In genomic region chr2:116022876-116023275, GRCm38 (mm10) we compare ENCODE assay signal across 22 mouse cellular contexts. TPM values are rescaled to one million over a fixed set of nuclear protein-coding genes. Genes with fewer than 3 reads are reported as not detected.
DNase-seq lines count a peak whose midpoint lies in the region; ATAC-seq lines count a peak whose summit lies in the region.
"Had no signal": no experiment of that assay in that cellular context is flagged by ENCODE, and none has a peak within 500 bp of the region (broad histone marks: within the 10 kb centered on the region; RNA-seq: fewer than 3 reads in every experiment).

No protein-coding gene starts in this region.

- no peak for ATAC-seq in heart, embryonic 15.5 days (replicated peaks; ENCODE audit: insufficient number of reproducible peaks, insufficient read depth, low FRiP score, low read depth)
- no peak for ATAC-seq in heart, embryonic 11.5 days (replicated peaks; ENCODE audit: insufficient number of reproducible peaks, low FRiP score, low TSS enrichment)
- ATAC-seq: CD4-positive, CD25-positive, alpha-beta regulatory T cell, adult 4 months; forebrain, embryonic 13.5 days; forebrain, embryonic 16.5 days; intestine, embryonic 15.5 days had no signal

- H3K4me3 ChIP-seq in heart, embryonic 15.5 days: no peak overlapping the region
- H3K4me3 ChIP-seq in heart, embryonic 11.5 days (ENCODE audit: low read depth, low read length): no peak overlapping the region
- H3K4me3 ChIP-seq: forebrain, embryonic 10.5 days; forebrain, embryonic 13.5 days; hindbrain, embryonic 12.5 days; hindbrain, embryonic 15.5 days; intestine, embryonic 15.5 days had no signal

- no peaks in the 10 kb centered on the region for H3K9me3 ChIP-seq in heart, embryonic 15.5 days (replicated peaks)
- H3K9me3 ChIP-seq in heart, embryonic 11.5 days (replicated peaks; ENCODE audit: control insufficient read depth, low read length): no peaks in the 10 kb centered on the region
- H3K9me3 ChIP-seq: forebrain, embryonic 10.5 days; forebrain, embryonic 13.5 days; hindbrain, embryonic 12.5 days; hindbrain, embryonic 15.5 days; intestine, embryonic 15.5 days had no signal

- H3K4me1 ChIP-seq in heart, embryonic 15.5 days (replicated peaks): peaks cover 33% of the 10 kb centered on the region
- H3K4me1 ChIP-seq in heart, embryonic 11.5 days (ENCODE audit: control insufficient read depth, insufficient read depth, low read length): peaks cover 20% of the 10 kb centered on the region

- DNase-seq in heart, adult 8-10 months (ENCODE audit: low spot score): no peak
- peak; percentile 15 to 35 for DNase-seq in heart, postnatal 10 days
- DNase-seq in brain, adult 2 months (ENCODE audit: low read depth, low spot score): peak; percentile 24
- no peak for DNase-seq in gastrocnemius, postnatal 25 days
- DNase-seq: adrenal gland, adult 8-10 months; adrenal gland, postnatal 25 days; cerebellum, adult 18-20 months; cerebellum, adult 9-10 months; cerebellum, postnatal 14 days; gastrocnemius, postnatal 36 days; kidney, adult 18-20 months; kidney, adult 9 months had no signal

- 55% methylated on average over 5 of the region's 5 CpGs for WGBS in heart, embryonic 15.5 days
- 82% methylated on average over 5 of the region's 5 CpGs for WGBS in heart, embryonic 11.5 days (ENCODE audit: insufficient replicate concordance)

- no peaks in the 10 kb centered on the region for H3K27me3 ChIP-seq in heart, embryonic 15.5 days
- no peaks in the 10 kb centered on the region for H3K27me3 ChIP-seq in heart, embryonic 11.5 days (ENCODE audit: control insufficient read depth, insufficient read depth, low read length)
- H3K27me3 ChIP-seq: forebrain, embryonic 13.5 days; hindbrain, embryonic 12.5 days; hindbrain, embryonic 15.5 days; intestine, embryonic 15.5 days had no signal

- H3K9ac ChIP-seq in heart, embryonic 15.5 days: no peak overlapping the region
- H3K9ac ChIP-seq in heart, embryonic 11.5 days (ENCODE audit: low read depth, low read length): no peak overlapping the region
- H3K9ac ChIP-seq: forebrain, embryonic 13.5 days; hindbrain, embryonic 12.5 days; hindbrain, embryonic 15.5 days; intestine, embryonic 15.5 days had no signal

- intact Hi-C loops in heart, postnatal 10 days (cut with DNase I): no loop called here

- H3K4me2 ChIP-seq in heart, embryonic 15.5 days: no peak overlapping the region
- H3K4me2 ChIP-seq in heart, embryonic 11.5 days: no peak overlapping the region
- H3K4me2 ChIP-seq: forebrain, embryonic 13.5 days; hindbrain, embryonic 12.5 days; hindbrain, embryonic 15.5 days; intestine, embryonic 15.5 days had no signal

- H3K27ac ChIP-seq in heart, embryonic 15.5 days: peak overlapping the region; percentile 58
- H3K27ac ChIP-seq in heart, embryonic 11.5 days (ENCODE audit: low read depth, low read length): no peak overlapping the region
- H3K27ac ChIP-seq: forebrain, embryonic 10.5 days; hindbrain, embryonic 12.5 days; hindbrain, embryonic 15.5 days; intestine, embryonic 15.5 days had no signal

- peaks cover 4% of the 10 kb centered on the region for H3K36me3 ChIP-seq in heart, embryonic 15.5 days
- 0 out of 2 replicates have a peak, but pooled peaks cover 2% of the 10 kb centered on the region for H3K36me3 ChIP-seq in heart, embryonic 11.5 days (ENCODE audit: control insufficient read depth, insufficient read depth, low read length)
- H3K36me3 ChIP-seq: intestine, embryonic 15.5 days had no signal

RNA-seq across cellular contexts. Expression of gene Meis2, which starts 42.8 kb away (rescaled TPM):
- 24.0 and 25.7 TPM in 2 replicates for polyA plus RNA-seq in heart, embryonic 15.5 days (2015; fragmentation: Nextera tagmentation; extraction: Ambion mirVana)
- 10 to 100 TPM; 24.2 to 31.6 (median 28.8) TPM for total RNA-seq in heart, adult 8-10 months (2022)
- 10 to 100 TPM; 22.4 to 27.5 TPM for total RNA-seq in heart, postnatal 10 days (2021)
- polyA plus RNA-seq in heart, embryonic 11.5 days (2014; fragmentation: Nextera tagmentation; extraction: Ambion mirVana): 50.5 and 59.8 TPM in 2 replicates
- total RNA-seq in gastrocnemius, postnatal 25 days (2021): 1 to 10 TPM; 1.5 to 2.0 TPM
- total RNA-seq: granulocyte monocyte progenitor cell, adult 5-6 weeks had no signal
- polyA plus RNA-seq: CD4-positive, CD25-positive, alpha-beta regulatory T cell, adult 4 months had no signal

Comparison
In these comparisons a context has a peak if more than half of its experiments do, and no peak if none do; other contexts are left out.
1. DNase-seq: peak in heart, postnatal 10 days (2 of 2) and brain, adult 2 months (single experiment); none in heart, adult 8-10 months (single experiment) and gastrocnemius, postnatal 25 days (single experiment).
2. RNA of gene Meis2, which starts 42.8 kb away (total RNA-seq): 24.2 to 31.6 TPM in heart, adult 8-10 months and 22.4 to 27.5 TPM in heart, postnatal 10 days; 1.5 to 2.0 TPM in gastrocnemius, postnatal 25 days; every median in the first group is over 4 times any median in the second.